Mouse (Mus musculus) neural tube, embryonic 15.5 days (tissue): ENCODE data around the gene Fam25c. TPM values are rescaled to one million over a fixed set of nuclear protein-coding genes. Genes with fewer than 3 reads are reported as not detected.
A peak's percentile ranks its signal among the peaks of the same experiment; 100 is the strongest.

ENCODE experiments used
- ATAC-seq: fragments of 200-750 bp; cut with Nextera tagmentation; 2 replicates; pipeline ENCODE4 v1.8.0; 2017; ENCODE audit warnings: mild to moderate bottlenecking, moderate TSS enrichment, moderate library complexity; ENCODE audit not compliant: low FRiP score
- H3K27ac ChIP-seq: fragments of 300-500 bp; sonication (generic); replicated peaks from 2 replicates; pipeline ENCODE4 v1.5.1; 2015; ENCODE audit warnings: mild to moderate bottlenecking, inconsistent platforms
- H3K27me3 ChIP-seq: fragments of 300-500 bp; sonication (generic); replicated peaks from 2 replicates; pipeline ENCODE4 v1.6.1; 2015; ENCODE audit warnings: inconsistent platforms
- H3K36me3 ChIP-seq: fragments of 300-500 bp; sonication (generic); 2 replicates; pipeline ENCODE4 v1.6.1; 2015; ENCODE audit warnings: inconsistent platforms
- H3K4me1 ChIP-seq: fragments of 300-500 bp; sonication (generic); 2 replicates; pipeline ENCODE4 v1.6.1; 2015; ENCODE audit warnings: inconsistent platforms
- H3K4me2 ChIP-seq: fragments of 300-500 bp; sonication (generic); 2 replicates; pipeline ENCODE4 v1.6.1; 2015; ENCODE audit warnings: inconsistent platforms, mild to moderate bottlenecking, moderate library complexity
- H3K4me3 ChIP-seq: fragments of 300-500 bp; sonication (generic); replicated peaks from 2 replicates; pipeline ENCODE4 v1.5.1; 2015; ENCODE audit warnings: mild to moderate bottlenecking, inconsistent platforms
- H3K9ac ChIP-seq: fragments of 300-500 bp; sonication (generic); replicated peaks from 2 replicates; pipeline ENCODE4 v1.6.1; 2015; ENCODE audit warnings: mild to moderate bottlenecking, inconsistent platforms
- H3K9me3 ChIP-seq: fragments of 300-500 bp; sonication (generic); replicated peaks from 2 replicates; pipeline ENCODE4 v1.6.1; 2016; ENCODE audit warnings: inconsistent platforms
- WGBS: fragments of 180-500 bp; shearing (Covaris S2); methylation state at CpG from one replicate; pipeline ENCODE4 v1.1.7; 2015; ENCODE audit warnings: mixed read lengths; 5-methylcytosine and 5-hydroxymethylcytosine counted together
- polyA plus RNA-seq: library from polyadenylated mRNA; unstranded; fragments of >200 nt; fragmentation: Nextera tagmentation; extraction: Ambion mirVana; gene quantifications from 2 replicates; pipeline ENCODE4 v1.2.1, GENCODE M21; 2015

Fam25c gene
- polyA plus RNA-seq, 1 experiment from 2014 or later, result not detected

- no peaks in the 10 kb centered on the region for H3K36me3 ChIP-seq
- no peak overlapping the region for H3K27ac ChIP-seq
- 36% methylated on average over 18 of the region's 18 CpGs for WGBS
- H3K27me3 ChIP-seq, result no peaks in the 10 kb centered on the region
- H3K4me2 ChIP-seq, result peak overlapping the region; percentile 94
- peak overlapping the region; percentile 42 for H3K4me3 ChIP-seq
- H3K9me3 ChIP-seq, result no peaks in the 10 kb centered on the region
- peaks cover 16% of the 10 kb centered on the region for H3K4me1 ChIP-seq
- H3K9ac ChIP-seq, result peak overlapping the region; percentile 47; the same call in 1 of the 2 replicates
- peak; percentile 60 for ATAC-seq
Measured at GRCm38 (mm10) chr14:34362726-34363445, 7.7 kb upstream of the Fam25c start.

GRCm38 (mm10) chr14:34362135-34362534, 6.9 kb upstream of the Fam25c start:
- no peak overlapping the region for H3K4me3 ChIP-seq
- H3K9me3 ChIP-seq, result no peaks in the 10 kb centered on the region
- ATAC-seq, result no peak
- H3K4me2 ChIP-seq, result no peak overlapping the region
- no peak overlapping the region for H3K27ac ChIP-seq
- peaks cover 16% of the 10 kb centered on the region for H3K4me1 ChIP-seq
- no peaks in the 10 kb centered on the region for H3K27me3 ChIP-seq
- WGBS, result 77% methylated on average over 4 of the region's 4 CpGs
- H3K36me3 ChIP-seq, result no peaks in the 10 kb centered on the region
- no peak overlapping the region for H3K9ac ChIP-seq

GRCm38 (mm10) chr14:34360251-34360650, 5.0 kb upstream of the Fam25c start:
- H3K9ac ChIP-seq, result no peak overlapping the region
- H3K27me3 ChIP-seq, result no peaks in the 10 kb centered on the region
- no peak overlapping the region for H3K4me2 ChIP-seq
- H3K36me3 ChIP-seq, result no peaks in the 10 kb centered on the region
- H3K9me3 ChIP-seq, result no peaks in the 10 kb centered on the region
- ATAC-seq, result no peak
- H3K27ac ChIP-seq, result no peak overlapping the region
- WGBS, result 55% methylated on average over 6 of the region's 6 CpGs
- peaks cover 16% of the 10 kb centered on the region for H3K4me1 ChIP-seq
- H3K4me3 ChIP-seq, result no peak overlapping the region

- Histone ChIP-seq H3K36me3 (no peaks in the 10 kb centered on the region), H3K9me3 (no peaks in the 10 kb centered on the region), H3K9ac (no peak overlapping the region), H3K27ac (no peak overlapping the region), H3K27me3 (no peaks in the 10 kb centered on the region), H3K4me3 (no peak overlapping the region), H3K4me2 (no peak overlapping the region), H3K4me1 (peaks cover 16% of the 10 kb centered on the region)
- WGBS, result 62% methylated on average over 5 of the region's 5 CpGs
- no peak for ATAC-seq
Measured at GRCm38 (mm10) chr14:34359676-34360244, 4.5 kb upstream of the Fam25c start.

GRCm38 (mm10) chr14:34357671-34358455, 2.6 kb upstream of the Fam25c start:
- H3K9me3 ChIP-seq, result no peaks in the 10 kb centered on the region
- H3K9ac ChIP-seq, result no peak overlapping the region
- 81% methylated on average over 7 of the region's 7 CpGs for WGBS
- H3K4me3 ChIP-seq, result no peak overlapping the region
- no peak overlapping the region for H3K27ac ChIP-seq
- H3K4me2 ChIP-seq, result no peak overlapping the region
- no peak for ATAC-seq
- no peaks in the 10 kb centered on the region for H3K36me3 ChIP-seq
- peaks cover under 1% of the 10 kb centered on the region; the same call in 1 of the 2 replicates for H3K4me1 ChIP-seq
- no peaks in the 10 kb centered on the region for H3K27me3 ChIP-seq

- 84% methylated on average over 4 of the region's 4 CpGs for WGBS
- no peak overlapping the region for H3K4me2 ChIP-seq
- no peak for ATAC-seq
- no peaks in the 10 kb centered on the region for H3K36me3 ChIP-seq
- H3K27ac ChIP-seq, result no peak overlapping the region
- H3K9me3 ChIP-seq, result no peaks in the 10 kb centered on the region
- H3K27me3 ChIP-seq, result no peaks in the 10 kb centered on the region
- H3K9ac ChIP-seq, result no peak overlapping the region
- H3K4me1 ChIP-seq, result no peaks in the 10 kb centered on the region
- no peak overlapping the region for H3K4me3 ChIP-seq
Measured at GRCm38 (mm10) chr14:34354456-34354855, 777 bp downstream of the Fam25c start.

GRCm38 (mm10) chr14:34353326-34353725, 1.9 kb downstream of the Fam25c start:
- Histone ChIP-seq H3K4me2 (no peak overlapping the region), H3K36me3 (no peaks in the 10 kb centered on the region), H3K9me3 (no peaks in the 10 kb centered on the region), H3K4me1 (no peaks in the 10 kb centered on the region), H3K27ac (no peak overlapping the region), H3K27me3 (no peaks in the 10 kb centered on the region), H3K9ac (no peak overlapping the region), H3K4me3 (no peak overlapping the region)
- no peak for ATAC-seq
- WGBS, result 91% methylated on average over 3 of the region's 3 CpGs

GRCm38 (mm10) chr14:34352523-34352922, 2.7 kb downstream of the Fam25c start:
- H3K4me2 ChIP-seq, result no peak overlapping the region
- no peaks in the 10 kb centered on the region for H3K27me3 ChIP-seq
- H3K36me3 ChIP-seq, result no peaks in the 10 kb centered on the region
- no peak overlapping the region for H3K9ac ChIP-seq
- 71% methylated on average over 6 of the region's 6 CpGs for WGBS
- no peaks in the 10 kb centered on the region for H3K4me1 ChIP-seq
- no peak for ATAC-seq
- H3K4me3 ChIP-seq, result no peak overlapping the region
- no peaks in the 10 kb centered on the region for H3K9me3 ChIP-seq
- H3K27ac ChIP-seq, result no peak overlapping the region

GRCm38 (mm10) chr14:34351660-34352059, 3.6 kb downstream of the Fam25c start:
- no peaks in the 10 kb centered on the region for H3K36me3 ChIP-seq
- H3K4me2 ChIP-seq, result no peak overlapping the region
- H3K9me3 ChIP-seq, result no peaks in the 10 kb centered on the region
- ATAC-seq, result no peak
- no peaks in the 10 kb centered on the region for H3K4me1 ChIP-seq
- no peaks in the 10 kb centered on the region for H3K27me3 ChIP-seq
- no peak overlapping the region for H3K4me3 ChIP-seq
- no peak overlapping the region for H3K27ac ChIP-seq
- no peak overlapping the region for H3K9ac ChIP-seq
- 60% methylated on average over 3 of the region's 3 CpGs for WGBS

- no peak overlapping the region for H3K4me3 ChIP-seq
- no peaks in the 10 kb centered on the region for H3K4me1 ChIP-seq
- H3K9ac ChIP-seq, result no peak overlapping the region
- H3K36me3 ChIP-seq, result peaks cover 5% of the 10 kb centered on the region
- 87% methylated on average over 8 of the region's 8 CpGs for WGBS
- H3K9me3 ChIP-seq, result no peaks in the 10 kb centered on the region
- no peak for ATAC-seq
- no peaks in the 10 kb centered on the region for H3K27me3 ChIP-seq
- no peak overlapping the region for H3K27ac ChIP-seq
- no peak overlapping the region for H3K4me2 ChIP-seq
Measured at GRCm38 (mm10) chr14:34349007-34349406, 6.2 kb downstream of the Fam25c start.

- WGBS, result 81% methylated on average over 7 of the region's 7 CpGs
- Histone ChIP-seq H3K4me1 (no peaks in the 10 kb centered on the region), H3K9me3 (no peaks in the 10 kb centered on the region), H3K36me3 (peaks cover 9% of the 10 kb centered on the region), H3K9ac (no peak overlapping the region), H3K4me2 (no peak overlapping the region), H3K27me3 (no peaks in the 10 kb centered on the region), H3K4me3 (no peak overlapping the region), H3K27ac (no peak overlapping the region)
- no peak for ATAC-seq
Measured at GRCm38 (mm10) chr14:34348301-34348700, 6.9 kb downstream of the Fam25c start.

GRCm38 (mm10) chr14:34347084-34347483, 8.1 kb downstream of the Fam25c start:
- Histone ChIP-seq H3K4me1 (no peaks in the 10 kb centered on the region), H3K27me3 (no peaks in the 10 kb centered on the region), H3K4me3 (no peak overlapping the region), H3K27ac (no peak overlapping the region), H3K9ac (no peak overlapping the region), H3K4me2 (no peak overlapping the region), H3K36me3 (peaks cover 21% of the 10 kb centered on the region), H3K9me3 (no peaks in the 10 kb centered on the region)
- 94% methylated on average over 5 of the region's 5 CpGs for WGBS
- ATAC-seq, result no peak
